Mouse (Mus musculus) gastrocnemius, adult 2 months (tissue): ENCODE data around the gene Romo1. TPM values are rescaled to one million over a fixed set of nuclear protein-coding genes. Genes with fewer than 3 reads are reported as not detected.
A peak's percentile ranks its signal among the peaks of the same experiment; 100 is the strongest.
"Not testable (repeated sequence)": the region's sequence is repeated elsewhere in the genome, so short reads cannot be mapped to it uniquely, and the experiment has no call there.

Experiments used
- DNase-seq: peaks from one replicate; pipeline ENCODE4 v3.0.0; 2022
- H3K27ac ChIP-seq: fragments of 200-600 bp; 2 replicates; pipeline ENCODE4 v1.8.1; 2022; ENCODE audit warnings: mild to moderate bottlenecking
- H3K4me3 ChIP-seq: fragments of 200-600 bp; 2 replicates; pipeline ENCODE4 v1.8.1; 2022; ENCODE audit warnings: mild to moderate bottlenecking, moderate library complexity
- CTCF ChIP-seq: fragments of 200-600 bp; IDR thresholded peaks from 2 replicates; pipeline ENCODE4 v1.8.1; 2022; ENCODE audit warnings: antibody characterized with exemption, mild to moderate bottlenecking, moderate library complexity
- intact Hi-C: fragments of 180-260 bp; cut with DNase I; formaldehyde crosslinking; loops from one replicate; pipeline ENCODE4 v1.15.1; 2025
- long read RNA-seq, 2 experiments: library from polyadenylated mRNA; stranded (forward); transcript quantifications; one replicate each; pipeline ENCODE4 v2.0.0; 2021
- total RNA-seq, 2 experiments: library from RNA; stranded (reverse); gene quantifications; 2 replicates each; pipeline ENCODE4 v1.2.3; 2021

Romo1 gene
- 100 to 1,000 TPM; 187 to 259 TPM for total RNA-seq
- long read RNA-seq, experiment 1, transcript Romo1-201 (3 exons, 569 nt): major isoform, 139 of 162 reads
- long read RNA-seq, experiment 1, transcript Romo1-202 (2 exons, 550 nt): minor isoform, 12 of 162 reads
- long read RNA-seq, experiment 1, partial matches to known transcripts: 8 of 162 reads
- long read RNA-seq, experiment 1, other reads (novel, unspliced or antisense): 0 of 162 reads
- long read RNA-seq, experiment 2, transcript Romo1-202 (2 exons, 550 nt): minor isoform, 12 of 169 reads
- long read RNA-seq, experiment 2, transcript Romo1-204 (3 exons, 379 nt): minor isoform, 7 of 169 reads
- long read RNA-seq, experiment 2, transcript Romo1-201 (3 exons, 569 nt): major isoform, 137 of 169 reads
- long read RNA-seq, experiment 2, partial matches to known transcripts: 13 of 169 reads
- long read RNA-seq, experiment 2, other reads (novel, unspliced or antisense): 0 of 169 reads

GRCm38 (mm10) chr2:156143953-156144724, at the start of gene Romo1, which contains the start of gene Nfs1:
TSS of gene Romo1 (plus strand) at chr2:156144039.
TSS of gene Nfs1 (minus strand) at chr2:156144186.
- Histone ChIP-seq H3K27ac (peak within 1 kb of the TSS; percentile 93), H3K4me3 (peak within 1 kb of the TSS; percentile 93)
- DNase-seq: peak; percentile 95
- peak; percentile 53 for TF ChIP-seq CTCF
- intact Hi-C loops: loop anchor here (5.0 kb wide), 1 partner anchor 182 kb away; no protein-coding TSS in a partner anchor

- DNase-seq: no peak
- TF ChIP-seq CTCF: no peak
- intact Hi-C loops: no loop called here
- H3K4me3 ChIP-seq: peak overlapping the region; percentile 96
- peak overlapping the region; percentile 96 for H3K27ac ChIP-seq
Observed at GRCm38 (mm10) chr2:156110627-156111357, 33.0 kb upstream of the Romo1 start.

DNA sequence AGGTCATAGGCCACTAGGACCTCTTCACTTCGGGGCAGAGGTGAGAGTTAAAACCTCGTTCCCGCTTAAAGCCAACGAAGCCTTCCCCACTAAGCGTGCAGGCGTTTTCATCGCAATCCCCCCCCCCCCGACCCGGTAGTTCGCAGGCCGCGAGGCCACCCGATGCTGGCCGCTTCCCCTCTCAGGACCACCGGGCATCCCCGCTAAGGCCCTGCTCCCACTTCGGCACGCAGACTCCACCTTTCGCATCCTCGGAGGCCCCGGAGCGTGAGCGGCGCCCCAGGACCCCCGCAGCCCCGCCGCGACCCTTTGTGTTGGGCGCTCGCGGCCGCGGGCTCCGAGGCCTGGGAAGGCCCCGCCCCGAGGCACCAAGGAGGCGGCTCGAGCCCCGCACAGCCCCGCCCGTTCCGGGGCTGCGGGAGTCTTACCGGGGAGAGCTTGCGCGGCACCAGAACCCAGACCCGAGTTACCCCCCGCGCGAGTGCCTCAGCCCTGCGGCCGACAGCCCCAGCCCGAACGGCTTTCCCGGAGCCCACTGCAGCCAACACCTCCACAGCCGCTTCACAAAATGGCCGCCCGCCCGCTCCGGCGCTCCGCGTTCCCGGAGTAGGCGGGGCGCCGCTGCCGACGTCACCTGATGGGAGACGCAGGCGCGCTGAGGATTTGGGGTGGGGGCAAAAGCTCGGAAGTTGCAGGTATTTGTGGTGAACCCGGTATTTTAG, 32.3 kb upstream of the Romo1 start, which contains the start of the genes Cpne1 and Rbm12:
Gene Cpne1, minus strand, starts transcription at position 608 of the 722 bp plus-strand sequence.
Gene Rbm12, minus strand, starts transcription at position 621 of the 722 bp plus-strand sequence.
- peak within 1 kb of the TSS; percentile 96 for H3K4me3 ChIP-seq
- no peak for TF ChIP-seq CTCF
- peak; percentile 94 for DNase-seq
- intact Hi-C loops: no loop called here
- peak within 1 kb of the TSS; percentile 96 for H3K27ac ChIP-seq

DNA sequence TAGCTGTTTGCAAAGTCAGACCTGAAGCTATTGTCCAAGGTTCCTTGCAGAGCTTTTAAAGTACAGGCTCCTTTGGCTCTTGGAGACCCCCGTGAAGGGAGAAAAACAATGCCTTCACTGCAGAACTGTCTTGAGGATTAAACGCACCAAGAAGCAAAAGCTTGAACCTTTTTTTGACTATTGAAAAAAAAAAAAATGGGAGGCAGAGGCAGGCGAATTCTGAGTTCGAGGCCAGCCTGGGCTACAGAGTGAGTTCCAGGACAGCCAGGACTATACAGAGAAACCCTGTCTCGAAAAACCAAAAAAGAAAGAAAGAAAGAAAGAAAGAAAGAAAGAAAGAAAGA, 31.8 kb upstream of the Romo1 start:
- intact Hi-C loops, DNase-seq: not testable (repeated sequence)
- peak overlapping the region; percentile 96 for H3K27ac ChIP-seq
- H3K4me3 ChIP-seq: peak overlapping the region; percentile 96

- no peak for DNase-seq
- intact Hi-C loops: no loop called here
- H3K4me3 ChIP-seq: no peak overlapping the region
- H3K27ac ChIP-seq: no peak overlapping the region
- TF ChIP-seq CTCF: no peak
Observed at GRCm38 (mm10) chr2:156119566-156119965, 24.3 kb upstream of the Romo1 start.

GRCm38 (mm10) chr2:156123731-156124130, 20.1 kb upstream of the Romo1 start:
- intact Hi-C loops: no loop called here
- Histone ChIP-seq H3K27ac (no peak overlapping the region), H3K4me3 (no peak overlapping the region)
- DNase-seq: no peak
- no peak for TF ChIP-seq CTCF

DNA sequence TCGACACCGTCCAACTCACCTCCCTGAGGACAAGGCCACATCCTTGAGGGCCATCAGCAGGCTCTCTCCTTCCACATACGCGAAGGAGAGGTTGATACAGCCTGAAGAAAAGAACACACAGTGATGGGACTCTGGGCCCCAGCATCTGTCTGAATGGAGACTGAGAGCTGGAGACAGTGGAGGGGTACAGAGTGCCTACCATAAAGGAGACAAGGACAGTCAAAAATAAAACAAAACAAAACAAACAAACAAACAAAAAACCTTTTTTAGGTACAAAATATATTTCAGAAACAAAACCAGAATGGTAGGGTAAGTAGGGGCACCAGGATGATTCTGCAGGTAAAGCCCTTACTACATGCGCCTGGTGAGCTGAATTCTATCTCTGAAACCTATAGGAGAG, 16.8 kb upstream of the Romo1 start, which contains the start of gene Gm28036:
Gene Gm28036, minus strand, starts transcription at position 101 of the 400 bp plus-strand sequence.
- peak within 1 kb of the TSS; percentile 48 for H3K27ac ChIP-seq
- intact Hi-C loops: no loop called here
- no peak for DNase-seq
- no peak for TF ChIP-seq CTCF
- no peak within 1 kb of the TSS for H3K4me3 ChIP-seq

- H3K27ac ChIP-seq: no peak overlapping the region
- no peak overlapping the region for H3K4me3 ChIP-seq
- DNase-seq: no peak
- TF ChIP-seq CTCF: no peak
- intact Hi-C loops: no loop called here
Observed at GRCm38 (mm10) chr2:156134161-156134560, 9.7 kb upstream of the Romo1 start.

DNA sequence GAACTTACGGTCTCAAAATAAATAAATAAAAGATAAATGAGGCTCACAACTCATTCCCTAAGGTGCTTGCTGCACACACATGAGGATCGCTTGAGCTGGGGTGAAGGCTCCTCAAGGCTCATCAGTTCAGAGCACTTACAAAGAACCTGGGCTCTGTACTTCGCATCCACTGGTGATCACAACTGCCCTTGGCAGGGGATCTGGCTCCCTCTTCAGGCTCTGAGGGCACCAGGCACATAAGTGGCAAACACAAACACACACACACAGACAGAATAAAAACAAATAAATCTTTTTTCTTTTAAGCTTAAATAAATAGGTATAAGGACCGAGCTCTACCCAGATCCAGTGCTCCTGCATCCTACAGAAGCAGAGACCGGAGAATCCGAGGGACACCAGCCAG, 8.1 kb upstream of the Romo1 start:
- H3K27ac ChIP-seq: no peak overlapping the region
- no peak overlapping the region for H3K4me3 ChIP-seq
- peak; percentile 40 for TF ChIP-seq CTCF
- intact Hi-C loops: no loop called here
- no peak for DNase-seq

GRCm38 (mm10) chr2:156142820-156143219, 1.0 kb upstream of the Romo1 start:
- TF ChIP-seq CTCF: peak; percentile 31; the same call in 1 of the 2 replicates
- DNase-seq: no peak
- Histone ChIP-seq H3K27ac (no peak overlapping the region), H3K4me3 (peak overlapping the region; percentile 93)
- intact Hi-C loops: loop anchor here (5.0 kb wide), 1 partner anchor 181 kb away; no protein-coding TSS in a partner anchor

DNA sequence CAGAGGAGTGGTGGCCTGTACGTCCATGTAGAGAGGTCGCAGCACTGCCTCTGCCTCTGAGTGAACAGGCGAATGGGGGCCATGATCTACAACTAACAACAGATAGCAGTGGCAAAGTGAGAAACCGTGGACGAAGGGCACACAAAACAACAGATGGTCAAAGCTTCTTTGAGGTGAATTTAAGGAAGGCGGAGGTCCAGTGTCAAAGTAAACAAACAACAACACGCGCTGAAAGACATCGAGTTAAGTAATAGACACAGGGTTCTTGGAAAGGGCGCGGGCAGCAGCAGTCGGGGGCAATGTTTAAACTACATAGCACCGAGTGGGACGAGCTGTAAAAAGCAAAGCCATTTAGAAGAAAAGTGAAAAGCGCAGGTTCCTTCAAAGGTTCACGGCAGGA, 472 bp upstream of the Romo1 start:
- no peak for TF ChIP-seq CTCF
- intact Hi-C loops: loop anchor here (5.0 kb wide), 1 partner anchor 181 kb away; no protein-coding TSS in a partner anchor
- Histone ChIP-seq H3K4me3 (peak overlapping the region; percentile 93), H3K27ac (peak overlapping the region; percentile 93)
- DNase-seq: no peak
